Mouse (Mus musculus): ENCODE measurements around the gene Hvcn1. TPM values are rescaled to one million over a fixed set of nuclear protein-coding genes. Genes with fewer than 3 reads are reported as not detected.

The Hvcn1 gene
- polyA plus RNA-seq, 1 experiment from 2014 or later, result 3.1 TPM

GRCm38 (mm10) chr5:122234319-122235195 is 28.0 kb downstream of the Hvcn1 start:
- no peaks in the 10 kb centered on the region for H3K9me3 ChIP-seq (ENCODE audit: control insufficient read depth, low read length)
- no peak overlapping the region for H3K9ac ChIP-seq (ENCODE audit: low read depth, low read length)
- DNase-seq (ENCODE audit: low spot score) (no peak), ATAC-seq (replicated peaks; ENCODE audit: low FRiP score) (no peak)
- H3K27ac ChIP-seq (ENCODE audit: low read depth, low read length), result no peak overlapping the region
- H3K36me3 ChIP-seq (ENCODE audit: control insufficient read depth, insufficient read depth, low read length), result no peaks in the 10 kb centered on the region
- 53% methylated on average over 9 of the region's 9 CpGs for WGBS
- H3K27me3 ChIP-seq (replicated peaks; ENCODE audit: control insufficient read depth, insufficient read depth, low read length), result no peaks in the 10 kb centered on the region
- H3K4me2 ChIP-seq, result no peak overlapping the region
- peaks cover 4% of the 10 kb centered on the region; the same call in 1 of the 2 replicates for H3K4me1 ChIP-seq (replicated peaks; ENCODE audit: control insufficient read depth, insufficient read depth, low read length)
- H3K4me3 ChIP-seq (ENCODE audit: low read depth, low read length), result no peak overlapping the region

- no peaks in the 10 kb centered on the region for H3K36me3 ChIP-seq (ENCODE audit: control insufficient read depth, insufficient read depth, low read length)
- H3K27me3 ChIP-seq (replicated peaks; ENCODE audit: control insufficient read depth, insufficient read depth, low read length), result no peaks in the 10 kb centered on the region
- peaks cover 4% of the 10 kb centered on the region; the same call in 1 of the 2 replicates for H3K4me1 ChIP-seq (replicated peaks; ENCODE audit: control insufficient read depth, insufficient read depth, low read length)
- no peak overlapping the region for H3K4me3 ChIP-seq (ENCODE audit: low read depth, low read length)
- no peaks in the 10 kb centered on the region for H3K9me3 ChIP-seq (ENCODE audit: control insufficient read depth, low read length)
- no peak overlapping the region for H3K4me2 ChIP-seq
- ATAC-seq (replicated peaks; ENCODE audit: low FRiP score), result no peak
- 51% methylated on average over 9 of the region's 9 CpGs for WGBS
- H3K9ac ChIP-seq (ENCODE audit: low read depth, low read length), result no peak overlapping the region
- no peak for DNase-seq (ENCODE audit: low spot score)
- no peak overlapping the region for H3K27ac ChIP-seq (ENCODE audit: low read depth, low read length)
Measured at GRCm38 (mm10) chr5:122235196-122235836, 28.7 kb downstream of the Hvcn1 start.

- H3K4me1 ChIP-seq (replicated peaks; ENCODE audit: control insufficient read depth, insufficient read depth, low read length), result 0 out of 2 replicates have a peak, but pooled peaks cover 4% of the 10 kb centered on the region
- ATAC-seq (replicated peaks; ENCODE audit: low FRiP score), result no peak
- H3K9ac ChIP-seq (ENCODE audit: low read depth, low read length), result no peak overlapping the region
- DNase-seq (ENCODE audit: low spot score), result no peak
- H3K27ac ChIP-seq (ENCODE audit: low read depth, low read length), result no peak overlapping the region
- no peak overlapping the region for H3K4me2 ChIP-seq
- no peaks in the 10 kb centered on the region for H3K27me3 ChIP-seq (replicated peaks; ENCODE audit: control insufficient read depth, insufficient read depth, low read length)
- no peaks in the 10 kb centered on the region for H3K36me3 ChIP-seq (ENCODE audit: control insufficient read depth, insufficient read depth, low read length)
- 70% methylated on average over 5 of the region's 5 CpGs for WGBS
- no peak overlapping the region for H3K4me3 ChIP-seq (ENCODE audit: low read depth, low read length)
- no peaks in the 10 kb centered on the region for H3K9me3 ChIP-seq (ENCODE audit: control insufficient read depth, low read length)
Measured at GRCm38 (mm10) chr5:122237200-122237599, 30.6 kb downstream of the Hvcn1 start.

- no peak for ATAC-seq (replicated peaks; ENCODE audit: low FRiP score)
Measured at GRCm38 (mm10) chr5:122239618-122240017, 33.0 kb downstream of the Hvcn1 start.

GRCm38 (mm10) chr5:122240521-122240920 is 33.9 kb downstream of the Hvcn1 start:
- 87% methylated on average over 11 of the region's 11 CpGs for WGBS
- no peak for ATAC-seq (replicated peaks; ENCODE audit: low FRiP score)

More at GRCm38 (mm10) chr5:122239618-122240017, 33.0 kb downstream of the Hvcn1 start:
- Histone ChIP-seq H3K4me3 (ENCODE audit: low read depth, low read length) (no peak overlapping the region), H3K4me1 (replicated peaks; ENCODE audit: control insufficient read depth, insufficient read depth, low read length) (no peaks in the 10 kb centered on the region), H3K9me3 (ENCODE audit: control insufficient read depth, low read length) (no peaks in the 10 kb centered on the region), H3K4me2 (no peak overlapping the region), H3K9ac (ENCODE audit: low read depth, low read length) (no peak overlapping the region), H3K27ac (ENCODE audit: low read depth, low read length) (no peak overlapping the region), H3K36me3 (ENCODE audit: control insufficient read depth, insufficient read depth, low read length) (no peaks in the 10 kb centered on the region), H3K27me3 (replicated peaks; ENCODE audit: control insufficient read depth, insufficient read depth, low read length) (no peaks in the 10 kb centered on the region)
- 72% methylated on average over 7 of the region's 7 CpGs for WGBS
- no peak for DNase-seq (ENCODE audit: low spot score)

GRCm38 (mm10) chr5:122240989-122241388 is 34.4 kb downstream of the Hvcn1 start:
- H3K4me3 ChIP-seq (ENCODE audit: low read depth, low read length), result no peak overlapping the region
- no peak overlapping the region for H3K27ac ChIP-seq (ENCODE audit: low read depth, low read length)
- DNase-seq (ENCODE audit: low spot score) (no peak), ATAC-seq (replicated peaks; ENCODE audit: low FRiP score) (no peak)
- no peaks in the 10 kb centered on the region for H3K9me3 ChIP-seq (ENCODE audit: control insufficient read depth, low read length)
- no peak overlapping the region for H3K4me2 ChIP-seq
- H3K27me3 ChIP-seq (replicated peaks; ENCODE audit: control insufficient read depth, insufficient read depth, low read length), result no peaks in the 10 kb centered on the region
- H3K9ac ChIP-seq (ENCODE audit: low read depth, low read length), result no peak overlapping the region
- H3K4me1 ChIP-seq (replicated peaks; ENCODE audit: control insufficient read depth, insufficient read depth, low read length), result no peaks in the 10 kb centered on the region
- 79% methylated on average over 1 of the region's 1 CpGs for WGBS
- H3K36me3 ChIP-seq (ENCODE audit: control insufficient read depth, insufficient read depth, low read length), result no peaks in the 10 kb centered on the region

More at GRCm38 (mm10) chr5:122240521-122240920, 33.9 kb downstream of the Hvcn1 start:
- Histone ChIP-seq H3K27me3 (replicated peaks; ENCODE audit: control insufficient read depth, insufficient read depth, low read length) (no peaks in the 10 kb centered on the region), H3K36me3 (ENCODE audit: control insufficient read depth, insufficient read depth, low read length) (no peaks in the 10 kb centered on the region), H3K9ac (ENCODE audit: low read depth, low read length) (no peak overlapping the region), H3K4me3 (ENCODE audit: low read depth, low read length) (no peak overlapping the region), H3K9me3 (ENCODE audit: control insufficient read depth, low read length) (no peaks in the 10 kb centered on the region), H3K4me1 (replicated peaks; ENCODE audit: control insufficient read depth, insufficient read depth, low read length) (no peaks in the 10 kb centered on the region), H3K27ac (ENCODE audit: low read depth, low read length) (no peak overlapping the region), H3K4me2 (no peak overlapping the region)
- DNase-seq (ENCODE audit: low spot score), result no peak

DNA sequence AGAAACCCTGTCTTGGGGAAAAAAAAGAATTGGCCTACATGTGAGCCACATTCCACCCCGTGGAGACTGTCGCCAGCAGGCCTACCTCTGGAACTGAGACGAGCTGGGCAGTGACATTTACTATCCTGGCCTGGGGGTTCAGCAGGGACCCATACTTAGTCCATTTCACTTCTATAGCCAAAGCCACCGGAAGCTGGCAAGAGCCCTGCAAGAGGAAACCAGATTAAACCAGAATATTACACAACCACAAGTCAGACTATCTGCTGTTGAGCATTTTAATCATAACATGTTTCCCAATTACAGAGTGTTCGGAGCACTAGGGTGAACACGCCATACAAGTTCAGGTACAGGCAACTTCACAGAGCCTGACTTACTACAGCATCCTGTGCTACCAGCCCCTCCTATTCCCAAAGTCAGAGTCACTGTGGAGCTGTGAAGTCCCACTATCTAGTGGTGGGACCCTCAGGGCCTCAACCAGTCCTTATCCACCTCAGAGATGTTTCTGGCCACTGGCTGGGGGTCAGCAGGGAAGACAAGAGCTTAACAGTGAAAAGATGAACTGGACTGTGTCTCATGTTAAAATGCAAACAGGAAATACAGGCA is 36.0 kb downstream of the Hvcn1 start:
- no peak overlapping the region for H3K27ac ChIP-seq (ENCODE audit: low read depth, low read length)
- DNase-seq (ENCODE audit: low spot score) (no peak), ATAC-seq (replicated peaks; ENCODE audit: low FRiP score) (no peak)
- no peaks in the 10 kb centered on the region for H3K4me1 ChIP-seq (replicated peaks; ENCODE audit: control insufficient read depth, insufficient read depth, low read length)
- WGBS, result 82% methylated on average over 6 of the region's 6 CpGs
- H3K36me3 ChIP-seq (ENCODE audit: control insufficient read depth, insufficient read depth, low read length), result no peaks in the 10 kb centered on the region
- H3K9ac ChIP-seq (ENCODE audit: low read depth, low read length), result no peak overlapping the region
- H3K9me3 ChIP-seq (ENCODE audit: control insufficient read depth, low read length), result no peaks in the 10 kb centered on the region
- H3K4me3 ChIP-seq (ENCODE audit: low read depth, low read length), result no peak overlapping the region
- no peak overlapping the region for H3K4me2 ChIP-seq
- no peaks in the 10 kb centered on the region for H3K27me3 ChIP-seq (replicated peaks; ENCODE audit: control insufficient read depth, insufficient read depth, low read length)

DNA sequence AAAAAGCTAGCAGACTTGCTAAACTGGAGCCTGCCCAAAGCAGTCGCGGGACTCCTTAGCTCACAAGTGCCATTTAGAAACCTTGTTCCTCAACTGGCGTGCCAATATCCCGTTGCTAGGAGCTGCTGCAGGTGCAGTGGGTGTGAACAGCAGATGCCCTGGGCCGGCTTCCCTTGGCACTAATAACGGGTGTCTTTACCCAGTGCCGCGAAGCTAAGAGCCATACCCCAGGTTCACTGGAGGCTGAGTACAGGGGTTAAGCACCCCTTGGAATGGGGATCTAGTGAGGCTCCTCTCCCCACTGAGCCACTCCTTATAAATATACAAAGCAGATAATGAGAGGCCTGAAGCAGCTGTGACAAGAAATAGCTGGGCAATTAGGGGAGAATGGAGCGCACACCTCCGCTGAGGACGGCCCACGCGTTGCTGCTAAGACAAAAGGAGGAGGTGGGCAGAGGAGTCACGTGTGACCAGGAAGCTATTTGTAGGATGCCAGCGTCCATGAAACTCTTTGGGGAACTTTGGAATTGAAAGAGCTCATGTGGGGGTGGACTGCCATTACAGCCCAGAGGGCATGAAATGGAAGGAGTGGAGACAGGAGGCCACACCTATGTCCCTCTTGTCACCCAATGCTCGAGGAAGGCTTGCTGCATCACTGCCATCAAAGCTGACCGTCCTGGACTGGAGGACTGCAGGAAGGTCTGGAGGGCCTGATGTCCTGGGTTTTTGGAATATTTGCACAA is 37.3 kb downstream of the Hvcn1 start:
- no peak for ATAC-seq (replicated peaks; ENCODE audit: low FRiP score)
- Histone ChIP-seq H3K9ac (ENCODE audit: low read depth, low read length) (no peak overlapping the region), H3K36me3 (ENCODE audit: control insufficient read depth, insufficient read depth, low read length) (no peaks in the 10 kb centered on the region), H3K4me3 (ENCODE audit: low read depth, low read length) (no peak overlapping the region), H3K27me3 (replicated peaks; ENCODE audit: control insufficient read depth, insufficient read depth, low read length) (no peaks in the 10 kb centered on the region), H3K4me2 (no peak overlapping the region), H3K9me3 (ENCODE audit: control insufficient read depth, low read length) (no peaks in the 10 kb centered on the region), H3K4me1 (replicated peaks; ENCODE audit: control insufficient read depth, insufficient read depth, low read length) (no peaks in the 10 kb centered on the region), H3K27ac (ENCODE audit: low read depth, low read length) (no peak overlapping the region)
- DNase-seq (ENCODE audit: low spot score), result no peak
- WGBS, result 88% methylated on average over 17 of the region's 17 CpGs
